Mouse (Mus musculus): ENCODE results near the gene E030025P04Rik. TPM values are rescaled to one million over a fixed set of nuclear protein-coding genes. Genes with fewer than 3 reads are reported as not detected.

Gene E030025P04Rik
- total RNA-seq, 2 experiments from 2014 or later = not detected

DNA sequence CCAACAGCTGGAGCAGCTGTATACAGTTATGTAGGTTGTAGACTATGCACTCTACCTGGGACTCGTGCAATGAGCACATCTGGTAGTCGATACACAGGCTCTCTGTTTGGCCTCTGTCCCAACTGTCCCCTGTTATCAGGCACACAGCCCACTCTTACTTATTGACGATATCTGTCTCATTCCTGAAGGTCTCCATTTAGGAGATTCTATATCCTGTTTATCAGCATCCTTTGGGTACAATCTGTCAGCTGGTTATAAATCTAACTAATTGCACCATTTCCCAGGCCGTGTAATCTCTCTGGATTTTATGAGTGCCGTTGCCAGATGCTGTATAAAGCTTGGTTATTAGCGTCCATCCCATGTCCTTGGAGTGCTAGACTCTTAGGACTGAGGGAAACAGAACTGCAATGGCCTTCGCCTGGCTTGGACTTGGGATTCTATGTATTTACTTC is 747 bp upstream of the E030025P04Rik start:
- intact Hi-C loops (cut with DNase I) = no loop called here
- DNase-seq (ENCODE audit: extremely low spot score in 1 of 2, low spot score in 2 of 2) = no peak
- no peak overlapping the region for H3K27ac ChIP-seq
- no peak overlapping the region for H3K4me3 ChIP-seq
- TF ChIP-seq CTCF (IDR thresholded peaks at IDR 0.05) = no peak

GRCm38 (mm10) chr11:109126482-109126881 is 17.7 kb downstream of the E030025P04Rik start:
- intact Hi-C loops (cut with DNase I) = no loop called here
- no peak for DNase-seq (ENCODE audit: extremely low spot score in 1 of 2, low spot score in 2 of 2)
- no peak overlapping the region for H3K27ac ChIP-seq
- H3K4me3 ChIP-seq = no peak overlapping the region
- no peak for TF ChIP-seq CTCF (IDR thresholded peaks at IDR 0.05)

DNA sequence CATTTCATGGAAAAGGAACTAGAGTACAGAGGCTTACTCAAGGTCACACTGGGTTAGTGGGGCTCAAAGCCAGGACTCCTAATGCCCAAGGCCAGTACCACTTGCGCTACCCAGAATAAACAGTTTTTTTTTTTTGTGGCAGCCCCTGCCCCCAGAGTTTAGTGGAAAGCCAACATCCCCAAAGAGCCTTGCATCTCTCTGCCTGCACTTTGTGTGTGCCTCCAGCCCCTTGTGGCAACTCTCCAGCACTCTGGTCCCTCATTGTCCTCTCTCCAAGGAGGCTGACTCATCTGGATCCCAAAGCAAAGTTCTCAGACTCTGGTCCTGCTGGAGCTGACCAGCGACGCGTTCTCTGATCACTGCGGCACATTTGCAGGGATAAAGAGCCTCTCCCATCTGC is 18.7 kb downstream of the E030025P04Rik start:
- intact Hi-C loops (cut with DNase I) = loop anchor here (2.0 kb wide), 1 partner anchor 201 kb away; no protein-coding TSS in a partner anchor
- DNase-seq (ENCODE audit: extremely low spot score in 1 of 2, low spot score in 2 of 2) = no peak

GRCm38 (mm10) chr11:109124284-109124683 is 19.9 kb downstream of the E030025P04Rik start:
- no peak for DNase-seq (ENCODE audit: extremely low spot score in 1 of 2, low spot score in 2 of 2)
- no peak overlapping the region for H3K4me3 ChIP-seq
- intact Hi-C loops (cut with DNase I) = loop anchor here (2.0 kb wide), 1 partner anchor 199 kb away; no protein-coding TSS in a partner anchor
- H3K27ac ChIP-seq = no peak overlapping the region
- TF ChIP-seq CTCF (IDR thresholded peaks at IDR 0.05) = peak; percentile 37

More for the DNA sequence above, 18.7 kb downstream of the E030025P04Rik start:
- no peak overlapping the region for H3K27ac ChIP-seq
- H3K4me3 ChIP-seq = no peak overlapping the region
- no peak for TF ChIP-seq CTCF (IDR thresholded peaks at IDR 0.05)

DNA sequence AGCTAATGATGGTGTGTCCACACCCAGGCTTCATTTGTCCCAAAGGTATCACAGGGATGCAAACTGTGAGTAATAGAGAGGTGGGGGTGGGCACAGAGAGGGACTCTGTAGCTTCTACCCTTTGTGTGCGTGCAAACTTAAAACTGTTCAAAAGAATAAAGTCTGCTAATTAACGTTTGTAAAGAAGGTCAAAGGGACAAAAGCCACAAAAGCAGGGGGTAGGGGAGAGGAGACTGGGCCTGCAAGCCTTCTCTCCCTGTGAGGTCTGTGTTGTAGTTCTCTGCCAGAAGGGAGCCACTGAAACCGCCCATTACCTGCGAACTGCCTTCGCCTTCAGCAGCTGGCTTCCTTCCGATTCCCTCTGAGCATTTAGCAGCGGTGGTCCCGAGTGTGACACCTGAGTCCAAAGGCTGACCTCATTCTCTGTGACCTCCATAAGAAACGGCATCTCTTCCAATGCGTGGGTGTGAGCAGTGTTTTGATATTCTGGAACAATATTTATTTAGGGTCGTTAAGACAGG is 34.3 kb downstream of the E030025P04Rik start:
- Histone ChIP-seq H3K4me3 (no peak overlapping the region), H3K27ac (no peak overlapping the region)
- no peak for TF ChIP-seq CTCF (IDR thresholded peaks at IDR 0.05)
- intact Hi-C loops (cut with DNase I) = no loop called here
- no peak for DNase-seq (ENCODE audit: extremely low spot score in 1 of 2, low spot score in 2 of 2)

DNA sequence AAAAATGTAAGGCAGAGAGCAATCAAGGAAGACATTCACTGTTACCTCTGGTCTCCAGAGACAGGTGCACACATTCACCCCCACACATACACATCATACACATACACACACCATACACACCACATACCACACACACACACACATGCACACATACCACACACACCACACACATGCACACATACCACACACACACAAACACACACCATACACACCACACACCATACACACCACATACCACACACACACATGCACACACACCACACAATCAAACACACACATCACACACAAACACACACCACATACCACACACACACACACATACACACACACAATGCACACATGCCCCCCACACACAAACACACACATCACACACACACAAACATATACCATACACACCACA is 35.1 kb downstream of the E030025P04Rik start:
- Histone ChIP-seq H3K4me3 (no peak overlapping the region), H3K27ac (no peak overlapping the region)
- no peak for DNase-seq (ENCODE audit: extremely low spot score in 1 of 2, low spot score in 2 of 2)
- no peak for TF ChIP-seq CTCF (IDR thresholded peaks at IDR 0.05)
- intact Hi-C loops (cut with DNase I) = no loop called here

DNA sequence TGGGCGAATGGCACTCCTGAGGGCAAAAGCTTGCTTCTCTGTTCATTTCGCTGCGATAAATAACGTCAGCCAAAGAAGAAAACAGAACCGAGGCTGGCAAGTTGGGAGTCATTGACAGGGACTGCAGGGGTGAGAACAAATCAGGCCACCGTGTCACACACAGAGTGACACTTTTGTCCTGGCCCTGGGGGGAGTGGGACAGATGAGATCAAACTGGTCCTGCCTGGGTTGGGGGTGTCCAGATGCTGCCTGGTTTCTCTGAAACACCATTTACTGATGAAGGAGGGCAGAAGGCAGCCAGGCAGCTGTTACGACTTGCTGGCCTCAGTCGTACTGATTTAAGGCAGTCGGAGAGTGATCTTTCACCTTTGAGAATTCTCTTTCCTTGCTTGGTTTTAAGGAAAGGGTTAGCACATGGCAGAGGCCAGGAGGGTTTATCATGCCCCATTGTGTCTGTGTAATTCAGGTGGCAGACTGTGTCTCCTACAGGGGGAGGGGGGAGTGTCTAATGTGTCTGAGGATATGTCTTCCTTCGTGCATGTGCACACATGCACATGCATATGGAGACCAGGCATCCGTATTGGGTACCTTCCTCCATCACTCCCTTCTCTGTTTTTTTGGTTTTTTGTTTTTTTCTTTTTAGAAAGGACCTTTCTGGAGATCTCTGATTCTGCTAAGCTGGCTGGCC is 36.5 kb downstream of the E030025P04Rik start:
- no peak for TF ChIP-seq CTCF (IDR thresholded peaks at IDR 0.05)
- intact Hi-C loops (cut with DNase I) = no loop called here
- no peak overlapping the region for H3K27ac ChIP-seq
- no peak for DNase-seq (ENCODE audit: extremely low spot score in 1 of 2, low spot score in 2 of 2)
- no peak overlapping the region for H3K4me3 ChIP-seq

- Histone ChIP-seq H3K4me3 (no peak overlapping the region), H3K27ac (no peak overlapping the region)
- no peak for TF ChIP-seq CTCF (IDR thresholded peaks at IDR 0.05)
- DNase-seq (ENCODE audit: extremely low spot score in 1 of 2, low spot score in 2 of 2) = no peak
- intact Hi-C loops (cut with DNase I) = no loop called here
Observed at GRCm38 (mm10) chr11:109106751-109107150, 37.4 kb downstream of the E030025P04Rik start.

DNA sequence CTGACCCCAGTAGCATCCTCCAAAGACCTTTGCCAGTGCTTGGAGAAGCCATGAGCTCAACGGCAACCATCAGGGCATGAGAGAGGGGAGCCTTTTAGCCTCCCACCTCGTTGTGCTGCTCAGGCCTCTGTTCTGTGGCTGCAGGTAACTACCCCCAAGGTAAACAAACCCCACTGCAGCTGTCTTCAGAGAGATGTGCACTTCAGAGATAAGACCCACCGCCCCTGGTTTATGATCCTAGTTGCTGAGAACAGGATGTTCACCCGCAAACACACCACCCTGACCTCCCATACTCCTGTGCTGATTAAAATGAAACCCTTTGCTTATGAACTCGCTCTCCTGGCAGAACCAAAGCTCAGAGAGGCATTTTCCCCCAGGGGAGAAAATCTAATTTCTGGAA is 38.0 kb downstream of the E030025P04Rik start:
- no peak overlapping the region for H3K27ac ChIP-seq
- intact Hi-C loops (cut with DNase I) = no loop called here
- no peak for DNase-seq (ENCODE audit: extremely low spot score in 1 of 2, low spot score in 2 of 2)
- no peak overlapping the region for H3K4me3 ChIP-seq
- TF ChIP-seq CTCF (IDR thresholded peaks at IDR 0.05) = no peak

DNA sequence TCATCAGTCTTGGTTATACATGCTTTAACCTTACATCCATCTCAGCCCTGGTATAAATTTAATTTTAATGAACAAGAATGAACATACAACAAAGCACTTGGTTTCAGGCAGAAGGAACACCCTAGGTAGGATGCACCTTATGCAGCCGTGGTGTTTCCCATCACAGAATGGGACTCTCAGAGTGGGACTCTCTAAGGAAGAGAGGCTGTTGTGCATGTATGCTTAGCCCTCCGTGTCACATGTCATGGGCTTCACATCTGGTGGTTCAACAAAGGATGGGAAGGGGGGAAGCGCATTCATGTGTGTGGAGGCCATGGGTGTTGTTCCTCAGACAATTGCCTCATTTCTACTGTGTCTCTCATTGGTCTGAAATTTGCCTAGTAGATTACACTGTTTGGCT is 40.8 kb downstream of the E030025P04Rik start:
- DNase-seq (ENCODE audit: extremely low spot score in 1 of 2, low spot score in 2 of 2) = no peak
- Histone ChIP-seq H3K27ac (no peak overlapping the region), H3K4me3 (no peak overlapping the region)
- intact Hi-C loops (cut with DNase I) = no loop called here
- TF ChIP-seq CTCF (IDR thresholded peaks at IDR 0.05) = no peak

GRCm38 (mm10) chr11:109102646-109103045 is 41.5 kb downstream of the E030025P04Rik start:
- no peak for TF ChIP-seq CTCF (IDR thresholded peaks at IDR 0.05)
- DNase-seq (ENCODE audit: extremely low spot score in 1 of 2, low spot score in 2 of 2) = no peak
- intact Hi-C loops (cut with DNase I) = no loop called here

DNA sequence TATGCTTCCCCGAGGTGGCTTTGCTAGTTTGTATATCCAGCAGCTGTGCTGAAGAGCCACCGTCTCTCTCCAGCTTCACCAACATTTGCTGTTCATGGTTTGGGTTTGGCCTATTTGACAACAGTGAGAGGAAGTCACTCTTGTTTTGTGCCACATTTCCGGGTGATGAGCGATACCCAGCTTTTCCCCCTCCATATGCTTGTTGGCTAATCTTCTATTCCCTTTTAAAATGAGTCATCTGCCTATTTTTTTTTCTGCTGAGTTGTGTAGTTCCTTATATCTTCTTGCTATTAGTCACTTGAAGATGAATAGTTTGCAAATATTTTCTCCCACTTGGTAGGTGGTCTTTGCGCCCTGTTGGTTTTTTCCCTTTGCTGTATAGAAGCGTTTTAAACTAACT is 43.9 kb downstream of the E030025P04Rik start:
- no peak overlapping the region for H3K4me3 ChIP-seq
- no peak overlapping the region for H3K27ac ChIP-seq
- DNase-seq (ENCODE audit: extremely low spot score in 1 of 2, low spot score in 2 of 2) = no peak
- no peak for TF ChIP-seq CTCF (IDR thresholded peaks at IDR 0.05)
- intact Hi-C loops (cut with DNase I) = no loop called here

More at GRCm38 (mm10) chr11:109102646-109103045, 41.5 kb downstream of the E030025P04Rik start:
- Histone ChIP-seq H3K27ac (no peak overlapping the region), H3K4me3 (no peak overlapping the region)

DNA sequence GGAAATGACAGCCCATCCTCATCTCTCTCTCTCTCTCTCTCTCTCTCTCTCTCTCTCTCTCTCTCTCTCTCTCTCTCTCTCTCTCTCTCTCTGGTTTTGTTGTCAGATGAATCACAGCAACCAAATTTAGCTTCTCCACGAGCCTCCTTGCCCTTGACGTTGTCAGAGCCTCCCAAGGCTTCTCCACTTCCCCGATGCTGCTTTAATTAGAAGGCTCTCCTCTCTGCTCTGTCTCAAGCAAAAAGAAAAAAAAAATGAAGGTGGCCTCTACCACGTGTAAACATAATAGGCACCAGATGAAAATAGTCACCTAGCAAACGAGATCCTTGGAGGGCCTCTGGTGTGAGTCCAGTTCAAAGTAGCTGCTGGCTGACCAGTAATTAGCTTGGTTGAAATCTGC is 52.3 kb downstream of the E030025P04Rik start:
- no peak for DNase-seq (ENCODE audit: extremely low spot score in 1 of 2, low spot score in 2 of 2)
- intact Hi-C loops (cut with DNase I) = no loop called here
- Histone ChIP-seq H3K27ac (no peak overlapping the region), H3K4me3 (no peak overlapping the region)
- no peak for TF ChIP-seq CTCF (IDR thresholded peaks at IDR 0.05)

Other genes with a start within 250 kb of the E030025P04Rik start
- 10 to 100 TPM; 34.0 to 38.7 TPM for gene Axin2, start 224.0 kb downstream of the E030025P04Rik start, total RNA-seq (2021)
- gene Rgs9, start 153.8 kb upstream of the E030025P04Rik start, total RNA-seq (2021) = 10 to 100 TPM; 20.3 to 44.5 TPM
- gene Gna13, start 218.5 kb upstream of the E030025P04Rik start, total RNA-seq (2021) = 10 to 100 TPM; 45.0 to 47.7 TPM

All from left cerebral cortex, adult 2 months (tissue).